Mouse (Mus musculus) MEL (cell line): ENCODE results near the gene Ferd3l. TPM values are rescaled to one million over a fixed set of nuclear protein-coding genes. Genes with fewer than 3 reads are reported as not detected.

Source experiments
- DNase-seq: peaks from one replicate; pipeline ENCODE4 v3.0.0; 2011; ENCODE audit warnings: low read depth, low spot score
- H3K27ac ChIP-seq: 2 replicates; pipeline ENCODE4 v1.5.1; 2012; ENCODE audit warnings: low read depth, mild to moderate bottlenecking, control low read depth, low read length, moderate library complexity; ENCODE audit not compliant: control insufficient read depth
- H3K27me3 ChIP-seq, 2 experiments: fragments of 150-350 bp in 1 of 2; sonication (generic) in 1 of 2; 2 replicates each; pipeline ENCODE4 v1.6.1; 2012; ENCODE audit warnings: low read length in 2 of 2, mild to moderate bottlenecking in 2 of 2, improper control_type of control experiment in 1 of 2, moderate library complexity in 1 of 2; ENCODE audit not compliant: insufficient read depth in 2 of 2, control insufficient read depth in 1 of 2
- H3K36me3 ChIP-seq, 2 experiments: 2 replicates each; pipeline ENCODE4 v1.6.1; 2012 to 2014; ENCODE audit warnings: low read length in 2 of 2, improper control_type of control experiment in 1 of 2, inconsistent platforms in 1 of 2, mild to moderate bottlenecking in 1 of 2; ENCODE audit not compliant: insufficient read depth in 2 of 2, control insufficient read depth in 1 of 2
- H3K4me1 ChIP-seq, 2 experiments: fragments of 150-350 bp in 1 of 2; sonication (generic) in 1 of 2; 2 replicates each; pipeline ENCODE4 v1.6.1; 2012; ENCODE audit warnings: low read length in 2 of 2, improper control_type of control experiment in 1 of 2, mild to moderate bottlenecking in 1 of 2; ENCODE audit not compliant: insufficient read depth in 2 of 2, control insufficient read depth in 1 of 2
- H3K4me3 ChIP-seq, 2 experiments: fragments of 150-350 bp in 1 of 2; sonication (generic) in 1 of 2; 2 replicates each; pipeline ENCODE4 v1.5.1; 2012; ENCODE audit warnings: low read depth in 2 of 2, low read length in 2 of 2, mild to moderate bottlenecking in 2 of 2, moderate library complexity in 2 of 2, control low read depth in 1 of 2, improper control_type of control experiment in 1 of 2; ENCODE audit not compliant: control insufficient read depth in 1 of 2, insufficient read depth in 1 of 2
- H3K79me2 ChIP-seq: 2 replicates; pipeline ENCODE4 v1.6.1; 2012; ENCODE audit warnings: mild to moderate bottlenecking, low read length, moderate library complexity; ENCODE audit not compliant: control insufficient read depth, poor library complexity, insufficient read depth
- H3K9ac ChIP-seq: 2 replicates; pipeline ENCODE4 v1.6.1; 2012; ENCODE audit warnings: low read depth, mild to moderate bottlenecking, control low read depth, low read length, moderate library complexity; ENCODE audit not compliant: control insufficient read depth, poor library complexity, severe bottlenecking
- H3K9me3 ChIP-seq: fragments of 150-350 bp; sonication (generic); replicated peaks from 2 replicates; pipeline ENCODE4 v1.6.1; 2012; ENCODE audit warnings: mild to moderate bottlenecking, low read length, improper control_type of control experiment, moderate library complexity; ENCODE audit not compliant: insufficient read depth
- ETS1 ChIP-seq: IDR thresholded peaks from 2 replicates; pipeline ENCODE4 v1.6.1; 2012; ENCODE audit warnings: low read depth, mild to moderate bottlenecking, inconsistent platforms, low read length, improper control_type of control experiment, moderate library complexity
- GABPA ChIP-seq: IDR thresholded peaks from 2 replicates; pipeline ENCODE4 v1.6.1; 2012; ENCODE audit warnings: low read depth, mild to moderate bottlenecking, inconsistent platforms, low read length, improper control_type of control experiment, moderate library complexity
- MAX ChIP-seq: IDR thresholded peaks from 2 replicates; pipeline ENCODE4 v1.6.1; 2011; ENCODE audit warnings: low read length, improper control_type of control experiment
- MAZ ChIP-seq: IDR thresholded peaks from 2 replicates; pipeline ENCODE4 v1.6.1; 2012; ENCODE audit warnings: low read depth, mild to moderate bottlenecking, inconsistent platforms, low read length, improper control_type of control experiment
- MXI1 ChIP-seq: IDR thresholded peaks from 2 replicates; pipeline ENCODE4 v1.6.1; 2011; ENCODE audit warnings: mild to moderate bottlenecking, low read depth, low read length, improper control_type of control experiment
- MYB ChIP-seq: IDR thresholded peaks from 2 replicates; pipeline ENCODE4 v1.6.1; 2011; ENCODE audit warnings: mild to moderate bottlenecking, low read depth, low read length, improper control_type of control experiment
- POLR2A ChIP-seq, 2 experiments: IDR thresholded peaks; 2 replicates each; pipeline ENCODE4 v1.6.1; 2011 to 2012; ENCODE audit warnings: low read length in 2 of 2, mild to moderate bottlenecking in 2 of 2, control low read depth in 1 of 2, improper control_type of control experiment in 1 of 2, low read depth in 1 of 2, moderate library complexity in 1 of 2; ENCODE audit not compliant: control insufficient read depth in 1 of 2, insufficient read depth in 1 of 2, poor library complexity in 1 of 2
- POLR2AphosphoS2 ChIP-seq: IDR thresholded peaks from 2 replicates; pipeline ENCODE4 v1.6.1; 2011; ENCODE audit warnings: low read length, improper control_type of control experiment
- RAD21 ChIP-seq: IDR thresholded peaks from 2 replicates; pipeline ENCODE4 v1.6.1; 2011; ENCODE audit warnings: mild to moderate bottlenecking, low read depth, low read length, improper control_type of control experiment
- SIN3A ChIP-seq: IDR thresholded peaks from 2 replicates; pipeline ENCODE4 v1.6.1; 2012; ENCODE audit warnings: low read length, improper control_type of control experiment, inconsistent platforms
- SMC3 ChIP-seq: IDR thresholded peaks from 2 replicates; pipeline ENCODE4 v1.6.1; 2011; ENCODE audit warnings: low read depth, low read length, improper control_type of control experiment
- UBTF ChIP-seq: IDR thresholded peaks from 2 replicates; pipeline ENCODE4 v1.6.1; 2012; ENCODE audit warnings: low read depth, mild to moderate bottlenecking, inconsistent platforms, low read length, improper control_type of control experiment, moderate library complexity, borderline replicate concordance; ENCODE audit not compliant: insufficient read depth
- USF2 ChIP-seq, 2 experiments: IDR thresholded peaks; 2 replicates each; pipeline ENCODE4 v1.6.1; 2011 to 2012; ENCODE audit warnings: improper control_type of control experiment in 2 of 2, low read length in 2 of 2, borderline replicate concordance in 1 of 2, inconsistent platforms in 1 of 2, low read depth in 1 of 2, mild to moderate bottlenecking in 1 of 2; ENCODE audit not compliant: insufficient read depth in 1 of 2
- ZC3H11A ChIP-seq: IDR thresholded peaks from 2 replicates; pipeline ENCODE4 v1.6.1; 2012; ENCODE audit warnings: low read depth, mild to moderate bottlenecking, inconsistent platforms, low read length, improper control_type of control experiment
- polyA plus RNA-seq, 2 experiments: library from polyadenylated mRNA; stranded (reverse) in 1 of 2; unstranded in 1 of 2; fragments of >175 nt in 1 of 2; fragments of >200 nt in 1 of 2; gene quantifications; 2 replicates each; pipeline versions ENCODE4 v1.2.1 to v1.2.4; 2012; ENCODE audit warnings: low replicate concordance in 2 of 2, low read depth in 1 of 2; ENCODE audit not compliant: insufficient read length in 2 of 2, insufficient read depth in 1 of 2, missing spikeins in 1 of 2
- total RNA-seq: library from RNA; depleted of rRNA; stranded (reverse); fragments of 300-350 nt; gene quantifications from 2 replicates; pipeline ENCODE4 v1.2.3, GENCODE M21; 2012

Ferd3l gene
- total and polyA plus RNA-seq, 3 experiments, result not detected

- TF ChIP-seq ZC3H11A (no peak), SIN3A (no peak), MAX (no peak), MAZ (no peak), SMC3 (no peak), POLR2A (IDR thresholded peaks at IDR 0.05; ENCODE audit: control insufficient read depth in 1 of 2, insufficient read depth in 1 of 2, low read depth in 1 of 2, low read length in 2 of 2, poor library complexity in 1 of 2) (no peak), ETS1 (no peak), GABPA (no peak)
- Histone ChIP-seq H3K4me3 (no peak overlapping the region), H3K9ac (no peak overlapping the region), H3K4me1 (no peaks in the 10 kb centered on the region), H3K27ac (no peak overlapping the region), H3K36me3 (no peaks in the 10 kb centered on the region), H3K79me2 (no peaks in the 10 kb centered on the region), H3K27me3 (no peaks in the 10 kb centered on the region), H3K9me3 (no peaks in the 10 kb centered on the region)
- no peak for DNase-seq
These were observed 35.6 kb downstream of the Ferd3l start for GRCm38 (mm10) chr12:33963671-33964369.

GRCm38 (mm10) chr12:33964427-33964826 lies 36.2 kb downstream of the Ferd3l start:
- Histone ChIP-seq H3K27me3 (no peaks in the 10 kb centered on the region), H3K27ac (no peak overlapping the region), H3K9ac (no peak overlapping the region)
- TF ChIP-seq USF2 (IDR thresholded peaks at IDR 0.05; ENCODE audit: borderline replicate concordance in 1 of 2, insufficient read depth in 1 of 2, low read depth in 1 of 2, low read length in 2 of 2), result no peak
- TF ChIP-seq MYB, result no peak
- TF ChIP-seq ZC3H11A, result no peak
- TF ChIP-seq MXI1, result no peak
- TF ChIP-seq UBTF, result no peak
- TF ChIP-seq POLR2AphosphoS2, result no peak
- no peak for TF ChIP-seq SIN3A
- no peak for TF ChIP-seq RAD21
- TF ChIP-seq, all 39 proteins: peak for 0
- H3K36me3 ChIP-seq, result no peaks in the 10 kb centered on the region
- H3K4me1 ChIP-seq, result no peaks in the 10 kb centered on the region
- H3K79me2 ChIP-seq, result no peaks in the 10 kb centered on the region
- no peak for DNase-seq
- H3K4me3 ChIP-seq, result no peak overlapping the region
- H3K9me3 ChIP-seq, result no peaks in the 10 kb centered on the region
